Mouse (Mus musculus): ENCODE data around the gene Gm20741. TPM values are rescaled to one million over a fixed set of nuclear protein-coding genes. Genes with fewer than 3 reads are reported as not detected.

Gene Gm20741
- polyA plus RNA-seq, 1 experiment from 2014 or later: not detected

Other genes with a start within 250 kb of the Gm20741 start
- 7.9 and 10.1 TPM in 2 replicates for gene Cldn8, start 249.0 kb downstream of the Gm20741 start, polyA plus RNA-seq (2015; fragmentation: Nextera tagmentation; extraction: Ambion mirVana)
- gene Krtap24-1, start 199.9 kb downstream of the Gm20741 start, polyA plus RNA-seq (2015; fragmentation: Nextera tagmentation; extraction: Ambion mirVana): not detected in 2 replicates
- not detected in 2 replicates for gene 2310079G19Rik, start 184.6 kb downstream of the Gm20741 start, polyA plus RNA-seq (2015; fragmentation: Nextera tagmentation; extraction: Ambion mirVana)
- gene Krtap26-1, start 164.4 kb downstream of the Gm20741 start, polyA plus RNA-seq (2015; fragmentation: Nextera tagmentation; extraction: Ambion mirVana): not detected in 2 replicates
- gene Krtap27-1, start 140.5 kb downstream of the Gm20741 start, polyA plus RNA-seq (2015; fragmentation: Nextera tagmentation; extraction: Ambion mirVana): not detected in 2 replicates
- not detected in 2 replicates for gene 2310061N02Rik, start 104.3 kb downstream of the Gm20741 start, polyA plus RNA-seq (2015; fragmentation: Nextera tagmentation; extraction: Ambion mirVana)
- not detected in 2 replicates for gene Krtap13-1, start 83.4 kb downstream of the Gm20741 start, polyA plus RNA-seq (2015; fragmentation: Nextera tagmentation; extraction: Ambion mirVana)
- gene Krtap13, start 60.6 kb downstream of the Gm20741 start, polyA plus RNA-seq (2015; fragmentation: Nextera tagmentation; extraction: Ambion mirVana): not detected in 2 replicates
- gene 2310034C09Rik, start 53.4 kb downstream of the Gm20741 start, polyA plus RNA-seq (2015; fragmentation: Nextera tagmentation; extraction: Ambion mirVana): not detected in 2 replicates
- gene 2310057N15Rik, start 38.0 kb downstream of the Gm20741 start, polyA plus RNA-seq (2015; fragmentation: Nextera tagmentation; extraction: Ambion mirVana): not detected in 2 replicates
- gene Gm5965, start 34.3 kb downstream of the Gm20741 start, polyA plus RNA-seq (2015; fragmentation: Nextera tagmentation; extraction: Ambion mirVana): not detected in 2 replicates
- not detected in 2 replicates for gene Krtap15, start 8.0 kb upstream of the Gm20741 start, polyA plus RNA-seq (2015; fragmentation: Nextera tagmentation; extraction: Ambion mirVana)
- gene Krtap14, start 13.9 kb upstream of the Gm20741 start, polyA plus RNA-seq (2015; fragmentation: Nextera tagmentation; extraction: Ambion mirVana): not detected in 2 replicates
- not detected in 2 replicates for gene Krtap19-1, start 57.2 kb upstream of the Gm20741 start, polyA plus RNA-seq (2015; fragmentation: Nextera tagmentation; extraction: Ambion mirVana)
- not detected in 2 replicates for gene Krtap19-2, start 62.0 kb upstream of the Gm20741 start, polyA plus RNA-seq (2015; fragmentation: Nextera tagmentation; extraction: Ambion mirVana)
- not detected in 2 replicates for gene Krtap19-3, start 65.8 kb upstream of the Gm20741 start, polyA plus RNA-seq (2015; fragmentation: Nextera tagmentation; extraction: Ambion mirVana)
- gene Krtap19-4, start 72.9 kb upstream of the Gm20741 start, polyA plus RNA-seq (2015; fragmentation: Nextera tagmentation; extraction: Ambion mirVana): not detected in 2 replicates
- not detected in 2 replicates for gene Krtap19-5, start 84.2 kb upstream of the Gm20741 start, polyA plus RNA-seq (2015; fragmentation: Nextera tagmentation; extraction: Ambion mirVana)
- not detected in 2 replicates for gene Krtap19-9b, start 120.0 kb upstream of the Gm20741 start, polyA plus RNA-seq (2015; fragmentation: Nextera tagmentation; extraction: Ambion mirVana)
- gene Krtap16-3, start 150.7 kb upstream of the Gm20741 start, polyA plus RNA-seq (2015; fragmentation: Nextera tagmentation; extraction: Ambion mirVana): not detected in 2 replicates
- gene Krtap22-2, start 198.5 kb upstream of the Gm20741 start, polyA plus RNA-seq (2015; fragmentation: Nextera tagmentation; extraction: Ambion mirVana): not detected in 2 replicates
- gene Gm10229, start 203.1 kb upstream of the Gm20741 start, polyA plus RNA-seq (2015; fragmentation: Nextera tagmentation; extraction: Ambion mirVana): not detected in 2 replicates
- gene Krtap6-1, start 219.5 kb upstream of the Gm20741 start, polyA plus RNA-seq (2015; fragmentation: Nextera tagmentation; extraction: Ambion mirVana): not detected in 2 replicates
- not detected in 2 replicates for gene Gm10228, start 229.3 kb upstream of the Gm20741 start, polyA plus RNA-seq (2015; fragmentation: Nextera tagmentation; extraction: Ambion mirVana)
- gene Krtap6-5, start 235.7 kb upstream of the Gm20741 start, polyA plus RNA-seq (2015; fragmentation: Nextera tagmentation; extraction: Ambion mirVana): not detected in 2 replicates